Mouse (Mus musculus): ENCODE results near the gene Cisd3.

DNA sequence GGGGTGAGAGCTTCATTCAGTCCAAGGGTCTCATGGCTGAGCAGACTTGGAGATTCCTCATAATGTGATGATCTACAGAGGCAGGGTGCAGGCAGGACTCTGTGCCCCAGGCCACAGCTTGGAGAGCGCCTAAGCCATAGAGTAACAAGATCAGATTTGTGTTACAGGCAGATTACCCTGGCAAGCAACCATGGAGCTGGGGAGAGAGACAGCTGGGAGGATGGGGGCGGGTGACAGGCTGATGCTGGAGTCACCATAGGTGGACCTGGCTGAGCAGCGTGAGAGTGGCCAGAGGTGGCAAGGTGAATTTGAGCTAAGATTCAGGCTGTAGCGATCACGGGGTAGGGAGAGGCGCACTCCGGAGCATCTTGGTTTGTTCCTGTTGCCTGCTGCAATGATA is 17.5 kb upstream of the Cisd3 start:
- TF ChIP-seq CTCF (IDR thresholded peaks at IDR 0.05; ENCODE audit: borderline replicate concordance, insufficient read depth, low read length) (no peak), POLR2A (IDR thresholded peaks at IDR 0.05; ENCODE audit: low read depth, low read length) (no peak)
